Mouse (Mus musculus) midbrain, embryonic 14.5 days (tissue): ENCODE results near the gene H1f0. TPM values are rescaled to one million over a fixed set of nuclear protein-coding genes. Genes with fewer than 3 reads are reported as not detected.
"Not testable (repeated sequence)": the region's sequence is repeated elsewhere in the genome, so short reads cannot be mapped to it uniquely, and the experiment has no call there.

ENCODE experiments used
- ATAC-seq: fragments of 200-750 bp; cut with Nextera tagmentation; 2 replicates; pipeline ENCODE4 v1.8.0; 2017; ENCODE audit warnings: moderate number of reproducible peaks, moderate library complexity; ENCODE audit not compliant: low FRiP score, low TSS enrichment
- DNase-seq: peaks from one replicate; pipeline ENCODE4 v3.0.0-alpha.2; 2015
- H3K27ac ChIP-seq: fragments of 300-500 bp; sonication (generic); replicated peaks from 2 replicates; pipeline ENCODE4 v1.5.1; 2014; ENCODE audit warnings: mild to moderate bottlenecking, low read depth, low read length, moderate library complexity
- H3K27me3 ChIP-seq: fragments of 300-500 bp; sonication (generic); 2 replicates; pipeline ENCODE4 v1.6.1; 2014; ENCODE audit warnings: low read length, control low read depth, mixed read lengths; ENCODE audit not compliant: control insufficient read depth, insufficient read depth
- H3K36me3 ChIP-seq: fragments of 300-500 bp; sonication (generic); 2 replicates; pipeline ENCODE4 v1.6.1; 2014; ENCODE audit warnings: low read length, control low read depth; ENCODE audit not compliant: control insufficient read depth, insufficient read depth
- H3K4me1 ChIP-seq: fragments of 300-500 bp; sonication (generic); 2 replicates; pipeline ENCODE4 v1.6.1; 2014; ENCODE audit warnings: mild to moderate bottlenecking, antibody characterized with exemption, low read length, control low read depth; ENCODE audit not compliant: control insufficient read depth, insufficient read depth
- H3K4me2 ChIP-seq: fragments of 300-500 bp; sonication (generic); 2 replicates; pipeline ENCODE4 v1.6.1; 2014; ENCODE audit warnings: mild to moderate bottlenecking, low read length, moderate library complexity
- H3K4me3 ChIP-seq: fragments of 300-500 bp; sonication (generic); replicated peaks from 2 replicates; pipeline ENCODE4 v1.5.1; 2014; ENCODE audit warnings: low read depth, low read length
- H3K9ac ChIP-seq: fragments of 300-500 bp; sonication (generic); replicated peaks from 2 replicates; pipeline ENCODE4 v1.6.1; 2014; ENCODE audit warnings: mild to moderate bottlenecking, low read length, moderate library complexity
- H3K9me3 ChIP-seq: fragments of 300-500 bp; sonication (generic); 2 replicates; pipeline ENCODE4 v1.6.1; 2016; ENCODE audit warnings: low read length, control low read depth, mixed read lengths; ENCODE audit not compliant: control insufficient read depth
- WGBS: fragments of 180-500 bp; shearing (Covaris S2); extraction: QIAGEN DNeasy Blood & Tissue Kit; methylation state at CpG from one replicate; pipeline ENCODE4 v1.1.7; 2014; 5-methylcytosine and 5-hydroxymethylcytosine counted together
- polyA plus RNA-seq: library from polyadenylated mRNA; unstranded; fragments of >200 nt; fragmentation: Nextera tagmentation; extraction: Ambion mirVana; gene quantifications from 2 replicates; pipeline ENCODE4 v1.2.1, GENCODE M21; 2014

H1f0 gene
- polyA plus RNA-seq, 1 experiment from 2014 or later = 94.4 TPM

DNA sequence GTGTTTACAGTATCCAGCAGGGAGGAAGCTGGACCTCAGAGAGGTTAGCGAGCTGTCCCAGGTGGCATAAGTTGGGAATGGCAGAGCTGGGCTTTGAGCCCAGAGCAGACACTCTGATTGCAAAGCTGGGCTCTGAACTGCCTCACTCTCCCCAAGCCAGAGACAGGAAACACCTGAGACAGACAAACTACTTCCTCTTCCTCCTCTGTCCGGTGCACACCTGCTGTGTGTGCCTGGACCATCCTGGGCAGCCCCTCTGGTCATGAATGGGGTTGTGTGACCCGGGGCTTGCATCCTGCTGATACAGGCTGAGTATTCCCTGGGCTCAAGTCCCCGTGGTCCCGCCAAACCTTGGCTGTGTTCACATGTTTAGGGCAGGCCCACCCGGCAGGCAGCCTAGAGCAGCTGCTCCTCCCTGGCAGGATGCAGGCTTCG, 27.9 kb upstream of the H1f0 start:
- 90% methylated on average over 7 of the region's 7 CpGs for WGBS

GRCm38 (mm10) chr15:79001559-79001958, 26.7 kb upstream of the H1f0 start:
- Histone ChIP-seq H3K27me3 (no peaks in the 10 kb centered on the region), H3K36me3 (peaks cover 71% of the 10 kb centered on the region), H3K4me2 (no peak overlapping the region), H3K4me3 (no peak overlapping the region), H3K9me3 (no peaks in the 10 kb centered on the region), H3K4me1 (no peaks in the 10 kb centered on the region), H3K27ac (no peak overlapping the region), H3K9ac (no peak overlapping the region)
- WGBS = 86% methylated on average over 5 of the region's 5 CpGs
- ATAC-seq = no peak
- no peak for DNase-seq

More for the DNA sequence above, 27.9 kb upstream of the H1f0 start:
- no peaks in the 10 kb centered on the region for H3K4me1 ChIP-seq
- ATAC-seq (no peak), DNase-seq (no peak)
- no peak overlapping the region for H3K27ac ChIP-seq
- H3K4me2 ChIP-seq = no peak overlapping the region
- no peaks in the 10 kb centered on the region for H3K27me3 ChIP-seq
- H3K36me3 ChIP-seq = peaks cover 62% of the 10 kb centered on the region
- H3K9me3 ChIP-seq = no peaks in the 10 kb centered on the region
- H3K4me3 ChIP-seq = no peak overlapping the region
- H3K9ac ChIP-seq = no peak overlapping the region

- Histone ChIP-seq H3K27ac (no peak overlapping the region), H3K4me3 (no peak overlapping the region), H3K9me3 (no peaks in the 10 kb centered on the region), H3K4me1 (no peaks in the 10 kb centered on the region), H3K27me3 (no peaks in the 10 kb centered on the region), H3K36me3 (peaks cover 75% of the 10 kb centered on the region), H3K9ac (no peak overlapping the region), H3K4me2 (no peak overlapping the region)
- WGBS = 58% methylated on average over 19 of the region's 19 CpGs
- DNase-seq (no peak), ATAC-seq (no peak)
Measured at GRCm38 (mm10) chr15:79002036-79002435, 26.2 kb upstream of the H1f0 start.

DNA sequence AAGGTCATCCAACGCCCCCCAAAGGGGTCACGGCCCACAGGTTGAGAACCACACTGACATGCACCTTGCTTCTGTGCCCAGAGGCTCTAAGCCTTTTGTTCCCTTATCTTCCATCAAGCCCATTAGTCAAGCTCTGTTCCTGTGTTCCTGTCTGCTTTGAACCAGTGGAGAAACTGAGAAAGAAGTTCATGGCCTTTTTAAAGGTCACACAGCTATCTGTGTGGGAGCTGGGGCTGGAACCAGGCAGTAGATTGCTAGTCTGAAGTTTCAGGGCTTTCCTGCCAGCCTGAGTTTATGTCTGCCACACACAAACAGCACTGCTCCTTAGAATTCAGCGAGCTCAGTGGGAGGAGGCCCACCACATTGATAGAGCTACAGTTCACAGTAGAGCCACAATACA, 25.2 kb upstream of the H1f0 start:
- 90% methylated on average over 3 of the region's 3 CpGs for WGBS
- Histone ChIP-seq H3K9me3 (no peaks in the 10 kb centered on the region), H3K36me3 (peaks cover 75% of the 10 kb centered on the region), H3K4me1 (no peaks in the 10 kb centered on the region), H3K4me2 (no peak overlapping the region), H3K27me3 (no peaks in the 10 kb centered on the region), H3K9ac (no peak overlapping the region), H3K27ac (no peak overlapping the region), H3K4me3 (no peak overlapping the region)
- no peak for ATAC-seq
- no peak for DNase-seq

DNA sequence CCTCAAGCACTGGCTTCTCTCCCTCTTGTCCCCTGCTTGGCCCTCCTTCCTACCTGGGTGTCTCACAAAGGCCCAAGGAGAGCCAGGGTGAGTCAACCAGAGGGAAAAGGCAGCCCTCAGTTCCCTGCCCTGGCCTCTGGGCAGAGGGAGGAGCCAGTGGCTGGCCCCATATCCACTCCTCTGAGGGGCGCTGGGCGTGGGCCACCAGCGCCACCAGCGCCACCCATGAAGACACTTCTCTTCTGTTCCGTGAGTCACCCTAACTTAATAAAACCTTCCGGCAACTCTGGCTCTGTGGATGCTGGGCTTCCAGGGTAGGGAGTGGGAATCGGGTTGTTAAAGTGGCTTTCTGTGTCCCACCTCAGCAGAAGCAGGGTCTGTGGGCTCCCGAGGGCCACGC, 22.7 kb upstream of the H1f0 start:
- DNase-seq (no peak), ATAC-seq (no peak)
- Histone ChIP-seq H3K9me3 (no peaks in the 10 kb centered on the region), H3K36me3 (peaks cover 62% of the 10 kb centered on the region), H3K4me3 (no peak overlapping the region), H3K27ac (no peak overlapping the region), H3K4me1 (no peaks in the 10 kb centered on the region), H3K27me3 (no peaks in the 10 kb centered on the region), H3K4me2 (no peak overlapping the region), H3K9ac (no peak overlapping the region)
- 90% methylated on average over 9 of the region's 9 CpGs for WGBS

DNA sequence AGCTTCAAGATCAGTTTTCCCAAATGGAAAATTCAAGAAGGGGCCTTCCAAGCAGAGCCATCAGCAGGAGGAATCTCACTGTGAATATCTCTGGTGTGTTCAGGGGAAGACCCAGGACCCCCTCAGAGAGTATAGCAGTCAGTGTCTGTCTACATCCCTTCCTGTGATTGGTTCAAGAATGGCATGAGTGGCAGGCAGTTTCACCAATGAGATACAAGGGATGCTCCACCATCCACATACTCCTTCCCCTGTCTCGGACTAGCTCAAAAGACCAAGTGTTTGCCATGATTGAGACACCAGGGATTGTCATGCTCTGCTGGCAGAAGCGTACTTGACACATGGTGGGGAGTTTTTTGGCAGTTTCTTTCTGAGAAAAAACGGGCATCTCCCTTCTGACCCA, 21.6 kb upstream of the H1f0 start:
- DNase-seq = peak; percentile 41
- peaks cover 51% of the 10 kb centered on the region for H3K36me3 ChIP-seq
- no peaks in the 10 kb centered on the region for H3K27me3 ChIP-seq
- no peaks in the 10 kb centered on the region for H3K9me3 ChIP-seq
- no peak overlapping the region for H3K4me3 ChIP-seq
- 77% methylated on average over 3 of the region's 3 CpGs for WGBS
- no peak for ATAC-seq
- H3K27ac ChIP-seq = no peak overlapping the region
- H3K9ac ChIP-seq = no peak overlapping the region
- H3K4me2 ChIP-seq = no peak overlapping the region
- no peaks in the 10 kb centered on the region for H3K4me1 ChIP-seq

DNA sequence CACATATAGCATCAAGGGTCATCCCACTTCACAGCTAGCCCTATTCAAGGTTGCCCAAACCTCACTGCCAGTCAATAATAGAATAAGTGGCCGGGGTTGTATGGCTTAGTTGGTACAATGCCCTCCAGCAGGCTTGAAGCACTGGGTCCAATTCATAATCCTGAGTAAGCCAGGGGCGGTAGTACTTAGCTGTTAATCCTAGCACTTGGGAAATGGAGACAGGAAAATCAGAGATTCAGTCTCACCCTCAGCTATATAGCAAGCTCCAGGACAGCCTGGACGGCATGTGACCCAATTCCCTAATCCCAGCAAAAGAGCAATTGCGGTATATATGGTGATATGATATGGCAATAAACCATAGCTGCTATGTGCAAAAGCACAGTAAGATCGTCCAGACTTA, 21.2 kb upstream of the H1f0 start:
- no peak for DNase-seq
- H3K9ac ChIP-seq = no peak overlapping the region
- no peaks in the 10 kb centered on the region for H3K27me3 ChIP-seq
- peaks cover 47% of the 10 kb centered on the region for H3K36me3 ChIP-seq
- H3K9me3 ChIP-seq = no peaks in the 10 kb centered on the region
- H3K4me3 ChIP-seq = no peak overlapping the region
- no peak overlapping the region for H3K4me2 ChIP-seq
- no peak for ATAC-seq
- WGBS = 89% methylated on average over 5 of the region's 5 CpGs
- no peaks in the 10 kb centered on the region for H3K4me1 ChIP-seq
- no peak overlapping the region for H3K27ac ChIP-seq

DNA sequence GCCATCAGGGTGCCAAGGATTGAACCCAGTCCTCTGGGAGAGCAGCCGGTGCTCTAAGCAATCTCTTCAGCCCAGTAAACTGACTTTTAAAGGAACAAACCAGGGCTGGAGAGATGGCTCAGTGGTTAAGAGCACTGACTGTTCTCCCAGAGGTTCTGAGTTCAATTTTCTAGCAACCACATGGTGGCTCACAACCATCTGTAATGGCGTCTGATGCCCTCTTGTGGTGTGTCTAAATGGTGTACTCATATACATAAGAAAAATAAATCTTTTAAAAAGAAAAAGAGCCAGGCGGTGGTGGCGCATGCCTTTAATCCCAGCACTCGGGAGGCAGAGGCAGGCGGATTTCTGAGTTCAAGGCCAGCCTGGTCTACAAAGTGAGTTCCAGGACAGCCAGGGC, 20.4 kb upstream of the H1f0 start:
- not testable (repeated sequence) for DNase-seq, H3K4me3 ChIP-seq, H3K9ac ChIP-seq, ATAC-seq, H3K27me3 ChIP-seq, H3K27ac ChIP-seq, H3K4me1 ChIP-seq, H3K4me2 ChIP-seq, H3K9me3 ChIP-seq
- H3K36me3 ChIP-seq = peaks cover 40% of the 10 kb centered on the region
- 94% methylated on average over 6 of the region's 6 CpGs for WGBS

DNA sequence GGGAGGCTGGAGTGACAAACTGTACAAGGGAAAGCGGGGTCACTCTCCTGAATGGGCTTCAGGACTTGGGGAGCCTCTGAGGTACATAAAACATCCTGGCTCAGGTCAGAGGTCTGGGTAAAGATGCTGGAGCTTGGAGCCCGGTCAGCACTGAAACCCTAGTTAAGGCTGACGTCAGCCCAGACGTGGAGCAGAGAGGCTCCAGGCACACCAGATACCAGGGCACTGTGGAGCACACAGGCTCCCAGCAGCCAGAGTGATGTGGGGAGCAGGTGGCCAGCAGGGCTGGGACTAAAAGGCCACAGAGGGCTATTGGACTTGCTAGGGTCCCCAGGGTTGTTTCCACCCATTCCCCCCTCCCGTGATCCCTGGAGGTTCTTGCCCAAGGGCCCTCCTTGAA, 18.5 kb upstream of the H1f0 start:
- DNase-seq (no peak), ATAC-seq (no peak)
- WGBS = 70% methylated on average over 5 of the region's 5 CpGs
- no peaks in the 10 kb centered on the region for H3K9me3 ChIP-seq
- H3K27ac ChIP-seq = no peak overlapping the region
- H3K4me1 ChIP-seq = no peaks in the 10 kb centered on the region
- no peaks in the 10 kb centered on the region for H3K27me3 ChIP-seq
- peaks cover 22% of the 10 kb centered on the region for H3K36me3 ChIP-seq
- H3K4me3 ChIP-seq = no peak overlapping the region
- no peak overlapping the region for H3K4me2 ChIP-seq
- no peak overlapping the region for H3K9ac ChIP-seq
